Comparison of ENCODE assay signal across 9 mouse cellular contexts in the genomic region with DNA sequence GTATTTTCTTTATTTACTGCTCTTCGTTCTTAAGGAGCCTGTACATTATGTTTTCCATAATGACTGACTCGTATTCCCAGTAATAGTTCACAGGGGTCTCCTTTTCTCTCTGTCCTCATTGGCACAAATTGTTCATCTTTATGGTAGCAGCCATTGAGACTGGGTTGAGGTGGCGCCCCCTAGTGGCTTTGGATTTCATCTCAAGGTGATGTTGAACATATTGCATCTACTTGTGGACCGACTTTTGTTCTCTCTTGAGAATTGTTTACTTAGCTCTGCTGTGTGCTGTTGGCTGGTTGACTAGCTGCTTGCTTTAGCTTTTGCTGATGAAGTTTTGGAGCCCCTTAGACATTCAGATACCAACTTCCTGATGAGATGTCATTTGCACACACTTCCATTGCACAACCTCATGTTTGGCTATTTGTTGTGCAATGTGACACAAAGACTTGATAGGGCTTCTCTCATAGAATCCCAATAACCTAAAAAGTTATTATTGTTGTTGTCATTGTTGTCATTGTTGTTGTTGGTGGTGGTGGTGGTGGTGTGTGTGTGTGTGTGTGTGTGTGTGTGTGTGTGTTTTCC. TPM values are rescaled to one million over a fixed set of nuclear protein-coding genes. Genes with fewer than 3 reads are reported as not detected.
DNase-seq lines count a peak whose midpoint lies in the region; TF ChIP-seq lines count a peak whose summit lies in the region.
"Had no signal": no experiment of that assay in that cellular context is flagged by ENCODE, and none has a peak within 500 bp of the region (broad histone marks: within the 10 kb centered on the region; RNA-seq: fewer than 3 reads in every experiment).

No protein-coding gene starts in this region.

- no peak overlapping the region for H3K4me3 ChIP-seq in E14TG2a.4 (replicated peaks; ENCODE audit: low read length)
- no peak overlapping the region for H3K4me3 ChIP-seq in limb, embryonic 10.5 days
- H3K4me3 ChIP-seq: erythroblast, embryonic 14.5 days; limb, embryonic 15.5 days had no signal

- no peak overlapping the region for H3K27ac ChIP-seq in limb, embryonic 10.5 days
- H3K27ac ChIP-seq: limb, embryonic 15.5 days had no signal

- WGBS in limb, embryonic 10.5 days = 69% methylated on average over 4 of the region's 4 CpGs

- no peaks in the 10 kb centered on the region for H3K36me3 ChIP-seq in E14TG2a.4 (ENCODE audit: insufficient read depth, low read length)
- H3K36me3 ChIP-seq in limb, embryonic 10.5 days = no peaks in the 10 kb centered on the region
- H3K36me3 ChIP-seq: limb, embryonic 15.5 days had no signal

- TF ChIP-seq CTCF in E14TG2a.4 (conservative IDR thresholded peaks at IDR 0.05; ENCODE audit: low read length) = peak; percentile 87

- no peaks in the 10 kb centered on the region for H3K27me3 ChIP-seq in E14TG2a.4 (ENCODE audit: insufficient read depth, low read length)
- H3K27me3 ChIP-seq in limb, embryonic 10.5 days (ENCODE audit: low read depth, poor library complexity, severe bottlenecking) = no peaks in the 10 kb centered on the region
- H3K27me3 ChIP-seq: limb, embryonic 15.5 days had no signal

- DNase-seq in layer of hippocampus, adult 11-12 months (ENCODE audit: low spot score) = peak; percentile 45
- DNase-seq in layer of hippocampus, postnatal 36 days = no peak
- DNase-seq in ZHBTc4 (ENCODE audit: low read depth, low spot score) = peak; percentile 79
- DNase-seq in limb, embryonic 10.5 days (ENCODE audit: low spot score) = peak; percentile 44
- peak; percentile 41 to 60 for DNase-seq in spleen, postnatal 36 days (ENCODE audit: low spot score in 2 of 2)
- no peak for DNase-seq in urinary bladder, adult 18-20 months (ENCODE audit: low spot score in 2 of 2)

- peaks cover 14% of the 10 kb centered on the region for H3K9me3 ChIP-seq in E14TG2a.4 (ENCODE audit: low read length)
- H3K9me3 ChIP-seq in limb, embryonic 10.5 days (replicated peaks) = no peaks in the 10 kb centered on the region
- H3K9me3 ChIP-seq: limb, embryonic 15.5 days had no signal

- H3K4me1 ChIP-seq in E14TG2a.4 (replicated peaks; ENCODE audit: low read depth, low read length) = peaks cover 50% of the 10 kb centered on the region
- H3K4me1 ChIP-seq in limb, embryonic 10.5 days = no peaks in the 10 kb centered on the region
- H3K4me1 ChIP-seq: limb, embryonic 15.5 days had no signal

RNA-seq across cellular contexts. Expression of a gene that starts 14.0 kb away (rescaled TPM):
- total RNA-seq in layer of hippocampus, postnatal 36 days (2021) = 10 to 100 TPM; 41.6 to 43.2 TPM
- polyA plus RNA-seq in limb, embryonic 10.5 days (2016; fragmentation: Nextera tagmentation; extraction: Ambion mirVana) = 10.7 and 11.3 TPM in 2 replicates

RNA-seq across cellular contexts. Expression of a gene that starts 36.1 kb away (rescaled TPM):
- total RNA-seq in layer of hippocampus, postnatal 36 days (2021) = 10 to 100 TPM; 72.4 to 86.0 TPM
- 190 and 195 TPM in 2 replicates for polyA plus RNA-seq in limb, embryonic 10.5 days (2016; fragmentation: Nextera tagmentation; extraction: Ambion mirVana)

RNA-seq across cellular contexts. Expression of a gene that starts 58.2 kb away (rescaled TPM):
- not detected for total RNA-seq in layer of hippocampus, postnatal 36 days (2021)
- not detected in 2 replicates for polyA plus RNA-seq in limb, embryonic 10.5 days (2016; fragmentation: Nextera tagmentation; extraction: Ambion mirVana)
- polyA plus RNA-seq: erythroblast, embryonic 14.5 days; limb, embryonic 15.5 days had no signal

Comparison
In these comparisons a context has a peak if more than half of its experiments do, and no peak if none do; other contexts are left out.
1. DNase-seq: peak in layer of hippocampus, adult 11-12 months (single experiment), ZHBTc4 (single experiment), limb, embryonic 10.5 days (single experiment) and spleen, postnatal 36 days (2 of 2); none in layer of hippocampus, postnatal 36 days (0 of 2) and urinary bladder, adult 18-20 months (0 of 2).